19 mouse cellular contexts compared by ENCODE assay signal in the genomic region with DNA sequence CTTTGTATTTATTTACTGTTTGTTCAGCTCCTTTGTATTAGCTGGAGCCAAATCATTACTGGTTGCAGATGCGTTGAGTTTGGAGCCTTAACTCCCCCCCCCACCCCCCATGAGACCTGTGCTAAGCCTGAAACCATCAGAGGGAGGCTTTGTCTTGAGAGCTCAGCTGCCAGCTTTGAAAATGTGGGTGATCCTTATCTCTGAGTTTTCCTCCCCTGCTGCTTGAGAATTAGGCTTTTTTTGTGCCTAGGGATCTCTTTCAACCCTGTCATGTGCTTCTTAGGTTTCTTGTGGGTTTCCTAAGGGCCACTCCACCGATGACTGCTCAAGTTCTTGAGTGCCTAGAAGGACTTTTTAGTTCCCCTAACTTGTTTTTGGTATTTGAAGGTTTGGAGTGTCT. TPM values are rescaled to one million over a fixed set of nuclear protein-coding genes. Genes with fewer than 3 reads are reported as not detected.
DNase-seq lines count a peak whose midpoint lies in the region; ATAC-seq and TF ChIP-seq lines count a peak whose summit lies in the region.
"Had no signal": no experiment of that assay in that cellular context is flagged by ENCODE, and none has a peak within 500 bp of the region (broad histone marks: within the 10 kb centered on the region; RNA-seq: fewer than 3 reads in every experiment).

No protein-coding gene starts in this region.

- H3K36me3 ChIP-seq in forebrain, embryonic 10.5 days (replicated peaks): peaks cover 21% of the 10 kb centered on the region
- peaks cover 4% of the 10 kb centered on the region for H3K36me3 ChIP-seq in forebrain, embryonic 15.5 days
- peaks cover 5% of the 10 kb centered on the region for H3K36me3 ChIP-seq in lung, embryonic 16.5 days (ENCODE audit: control insufficient read depth, insufficient read depth, low read length)
- H3K36me3 ChIP-seq: hindbrain, embryonic 15.5 days had no signal

- WGBS in forebrain, embryonic 10.5 days: 1% methylated on average over 2 of the region's 2 CpGs
- WGBS in forebrain, embryonic 15.5 days: 1% methylated on average over 2 of the region's 2 CpGs
- 17% methylated on average over 2 of the region's 2 CpGs for WGBS in lung, embryonic 16.5 days
- 18% methylated on average over 2 of the region's 2 CpGs for WGBS in lung, adult 2 months

- no peak for ATAC-seq in forebrain, embryonic 15.5 days (replicated peaks)
- ATAC-seq in lung, embryonic 16.5 days (ENCODE audit: low read depth): peak; percentile 70
- ATAC-seq: activated CD4-positive, CD25-positive, alpha-beta regulatory T cell, adult 4 months; intestine, embryonic 16.5 days; liver, postnatal 0 days had no signal

- no peak overlapping the region for H3K4me3 ChIP-seq in forebrain, embryonic 10.5 days
- no peak overlapping the region for H3K4me3 ChIP-seq in forebrain, embryonic 15.5 days
- H3K4me3 ChIP-seq in lung, embryonic 16.5 days (ENCODE audit: low read length): no peak overlapping the region
- no peak overlapping the region for H3K4me3 ChIP-seq in lung, adult 2 months (replicated peaks; ENCODE audit: extremely low read depth, low read depth, low read length)
- H3K4me3 ChIP-seq: erythroblast, embryonic 14.5 days; hindbrain, embryonic 15.5 days had no signal

- no peak overlapping the region for H3K9ac ChIP-seq in forebrain, embryonic 15.5 days (replicated peaks)
- H3K9ac ChIP-seq in lung, embryonic 16.5 days (ENCODE audit: low read length): no peak overlapping the region
- H3K9ac ChIP-seq: hindbrain, embryonic 15.5 days; liver, postnatal 0 days had no signal

- no peak overlapping the region for H3K4me2 ChIP-seq in forebrain, embryonic 15.5 days (replicated peaks)
- peak overlapping the region; percentile 22; the same call in 1 of the 2 replicates for H3K4me2 ChIP-seq in lung, embryonic 16.5 days (ENCODE audit: low read depth, low read length)
- H3K4me2 ChIP-seq: hindbrain, embryonic 15.5 days had no signal

- 0 out of 2 replicates have a peak, but pooled peaks cover 5% of the 10 kb centered on the region for H3K9me3 ChIP-seq in forebrain, embryonic 10.5 days
- no peaks in the 10 kb centered on the region for H3K9me3 ChIP-seq in forebrain, embryonic 15.5 days
- H3K9me3 ChIP-seq in lung, embryonic 16.5 days (ENCODE audit: control insufficient read depth, low read length): no peaks in the 10 kb centered on the region
- H3K9me3 ChIP-seq: hindbrain, embryonic 15.5 days had no signal

- H3K4me1 ChIP-seq in forebrain, embryonic 10.5 days: peaks cover 19% of the 10 kb centered on the region
- no peaks in the 10 kb centered on the region for H3K4me1 ChIP-seq in forebrain, embryonic 15.5 days
- peaks cover 3% of the 10 kb centered on the region; the same call in 1 of the 2 replicates for H3K4me1 ChIP-seq in lung, embryonic 16.5 days (replicated peaks; ENCODE audit: control insufficient read depth, insufficient read depth, low read length)
- H3K4me1 ChIP-seq in lung, adult 2 months (ENCODE audit: control insufficient read depth, insufficient read depth, low read length): peaks cover 9% of the 10 kb centered on the region

- TF ChIP-seq CTCF in lung, adult 2 months (IDR thresholded peaks at IDR 0.05; ENCODE audit: insufficient read depth, low read length): no peak

- TF ChIP-seq POLR2A in lung, adult 2 months (IDR thresholded peaks at IDR 0.05; ENCODE audit: borderline replicate concordance, extremely low read depth, low read depth, low read length): no peak

- H3K27ac ChIP-seq in forebrain, embryonic 10.5 days: 0 out of 2 replicates have a peak overlapping the region, but pooled peaks have one; percentile 25
- no peak overlapping the region for H3K27ac ChIP-seq in forebrain, embryonic 15.5 days (replicated peaks)
- no peak overlapping the region for H3K27ac ChIP-seq in lung, embryonic 16.5 days (ENCODE audit: low read length)
- H3K27ac ChIP-seq: hindbrain, embryonic 15.5 days had no signal

- DNase-seq in forebrain, embryonic 10.5 days (ENCODE audit: extremely low spot score, low spot score): no peak
- no peak for DNase-seq in lung, adult 2 months
- peak; percentile 16 for DNase-seq in thymus, postnatal 25 days
- DNase-seq in thymus, postnatal 36 days: no peak
- peak; percentile 32 for DNase-seq in naive thymus-derived CD4-positive, alpha-beta T cell, adult 2 months (ENCODE audit: low read depth)
- no peak for DNase-seq in adrenal gland, postnatal 10 days
- DNase-seq: adrenal gland, postnatal 25 days; cerebellum, adult 9-10 months; heart, postnatal 10 days; layer of hippocampus, postnatal 36 days; liver; liver, postnatal 0 days; right cerebral cortex, adult 18-20 months had no signal

- H3K27me3 ChIP-seq in forebrain, embryonic 10.5 days (ENCODE audit: poor library complexity, severe bottlenecking): no peaks in the 10 kb centered on the region
- no peaks in the 10 kb centered on the region for H3K27me3 ChIP-seq in forebrain, embryonic 15.5 days
- H3K27me3 ChIP-seq in lung, embryonic 16.5 days (ENCODE audit: control insufficient read depth, insufficient read depth, low read depth, low read length): no peaks in the 10 kb centered on the region
- H3K27me3 ChIP-seq: hindbrain, embryonic 15.5 days had no signal

RNA-seq across cellular contexts. Expression of a gene that starts 23.3 kb away (rescaled TPM):
- 31.2 and 31.6 TPM in 2 replicates for polyA plus RNA-seq in forebrain, embryonic 10.5 days (2016; fragmentation: Nextera tagmentation; extraction: Ambion mirVana)
- polyA plus RNA-seq in forebrain, embryonic 15.5 days (2015; fragmentation: Nextera tagmentation; extraction: Ambion mirVana): 57.8 and 62.5 TPM in 2 replicates
- polyA plus RNA-seq in lung, embryonic 16.5 days (2015; fragmentation: Nextera tagmentation; extraction: Ambion mirVana): 24.1 and 24.5 TPM in 2 replicates
- polyA plus RNA-seq in lung, adult 2 months (2012; rRNA removed): 2.8 and 4.8 TPM in 2 replicates
- total RNA-seq in adrenal gland, postnatal 10 days (2021): 10 to 100 TPM; 28.0 to 34.3 TPM

Comparison
In these comparisons a context has a peak if more than half of its experiments do, and no peak if none do; other contexts are left out.
1. DNase-seq: peak in thymus, postnatal 25 days (single experiment) and naive thymus-derived CD4-positive, alpha-beta T cell, adult 2 months (single experiment); none in forebrain, embryonic 10.5 days (single experiment), lung, adult 2 months (single experiment), thymus, postnatal 36 days (0 of 2) and adrenal gland, postnatal 10 days (single experiment).